Mouse (Mus musculus): Measurements from ENCODE around the gene 1700016D06Rik.

DNA sequence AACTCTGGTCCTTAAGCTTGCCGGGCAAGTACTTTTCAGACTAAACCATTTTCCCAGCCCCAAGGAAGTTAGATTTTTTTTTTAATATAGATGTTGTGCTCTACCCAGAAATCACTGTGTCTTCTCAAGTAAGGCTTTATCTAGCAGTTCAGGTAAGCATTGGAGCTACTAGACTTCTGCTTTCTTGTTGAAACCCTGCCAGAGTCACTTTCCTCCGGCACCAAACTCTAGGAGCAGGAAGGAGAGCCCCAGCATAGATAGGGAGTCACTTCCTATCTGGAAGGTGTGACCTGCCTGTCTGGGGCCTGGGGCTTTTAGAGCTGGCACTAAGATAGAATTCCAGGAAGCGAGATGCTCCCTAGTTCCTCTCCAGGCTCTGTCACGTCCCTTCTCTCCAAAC, 16.3 kb upstream of the 1700016D06Rik start:
- TF ChIP-seq GATA1 (IDR thresholded peaks at IDR 0.05; ENCODE audit: low read length) (no peak), TAL1 (IDR thresholded peaks at IDR 0.05; ENCODE audit: low read length) (no peak)
